Mouse (Mus musculus): ENCODE measurements at regions not wholly inside any gene's neighbourhood (a gene's known extent, or its start where the extent isn't known, plus 50 kb on each side); places are given as distances from the start of the nearest gene placed in this dataset.

DNA sequence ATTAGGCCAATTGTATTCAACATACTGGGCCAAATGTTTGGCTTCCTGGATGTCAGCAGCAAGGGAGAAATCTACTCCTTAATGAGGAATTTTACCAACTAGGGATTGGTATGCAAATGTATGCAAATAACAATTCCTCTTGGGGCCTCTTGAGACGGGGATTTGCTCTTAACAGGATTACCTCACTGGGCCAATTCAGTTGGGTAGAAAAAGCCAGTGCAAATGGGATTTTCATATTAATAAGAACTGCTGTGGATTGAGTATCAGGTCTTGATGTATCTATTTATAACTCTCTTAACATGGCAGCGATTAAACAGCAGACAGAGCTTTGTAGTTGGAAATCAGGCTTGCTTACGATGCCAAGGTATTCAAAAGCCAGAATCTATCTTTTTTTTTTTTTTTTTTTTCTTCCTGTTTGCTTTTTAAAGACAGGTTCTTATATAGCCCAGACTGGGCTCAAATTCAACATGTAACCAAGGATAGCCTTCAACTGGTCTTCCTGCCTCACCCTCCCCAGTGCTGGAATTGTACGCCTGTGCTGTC, 95.7 kb upstream of the Fam174b start:
- ATAC-seq (replicated peaks in 1 of 2; ENCODE audit: insufficient read depth in 1 of 2, low FRiP score in 2 of 2, low TSS enrichment in 1 of 2, low read depth in 1 of 2, poor library complexity in 2 of 2, severe bottlenecking in 2 of 2): no peak

DNA sequence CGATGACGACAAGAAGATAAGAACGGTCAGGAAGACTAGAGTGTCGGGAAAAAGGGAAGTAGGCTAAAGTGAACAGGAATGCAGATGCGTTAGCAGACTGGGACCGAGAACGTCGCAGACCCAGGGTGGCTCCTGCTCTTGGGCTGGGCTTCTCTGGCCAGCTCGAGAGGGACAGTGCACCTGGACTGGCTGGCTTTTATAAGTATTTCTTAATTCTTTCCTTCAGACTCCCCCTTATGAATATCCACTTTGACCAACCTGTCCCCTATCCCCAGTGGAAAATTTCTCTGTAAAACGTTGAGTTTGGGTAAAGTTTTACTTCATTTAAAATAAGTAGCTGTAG, 96.1 kb upstream of the Fam174b start:
- ATAC-seq (replicated peaks in 1 of 2; ENCODE audit: insufficient read depth in 1 of 2, low FRiP score in 2 of 2, low TSS enrichment in 1 of 2, low read depth in 1 of 2, poor library complexity in 2 of 2, severe bottlenecking in 2 of 2): no peak

DNA sequence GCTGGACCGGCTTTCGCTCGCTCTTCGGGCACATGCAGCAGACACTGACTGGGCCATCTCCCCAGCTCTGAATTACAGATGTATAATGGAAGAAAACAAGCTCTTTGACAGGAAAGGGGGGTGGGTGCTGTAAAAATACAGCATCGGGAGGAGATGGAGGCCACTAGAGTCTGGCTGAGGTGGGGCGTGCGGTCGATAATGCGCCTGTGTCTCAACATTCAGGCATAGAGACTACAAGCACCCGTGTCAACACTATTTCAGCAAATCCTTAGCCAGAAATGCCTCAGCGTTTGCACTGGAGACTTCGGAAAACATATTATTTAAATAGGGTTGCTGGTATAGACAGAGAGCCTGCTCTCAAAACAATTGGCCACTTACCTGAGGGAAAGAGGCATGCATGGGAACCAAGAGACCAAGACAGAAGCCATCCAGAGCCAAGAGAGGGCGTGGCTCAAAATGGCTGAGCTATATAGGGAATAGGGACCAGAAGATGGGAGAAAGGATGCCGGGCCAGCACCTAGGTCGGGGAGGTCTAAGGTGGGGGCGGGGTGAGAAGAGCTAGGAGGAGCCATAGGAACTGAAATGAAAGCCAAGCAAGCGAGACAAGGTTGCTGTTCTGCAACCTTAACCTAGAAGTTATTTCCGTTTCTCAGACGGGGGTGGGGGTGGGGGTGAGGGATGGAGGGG, 96.7 kb upstream of the Fam174b start:
- no peak for ATAC-seq (replicated peaks in 1 of 2; ENCODE audit: insufficient read depth in 1 of 2, low FRiP score in 2 of 2, low TSS enrichment in 1 of 2, low read depth in 1 of 2, poor library complexity in 2 of 2, severe bottlenecking in 2 of 2)

DNA sequence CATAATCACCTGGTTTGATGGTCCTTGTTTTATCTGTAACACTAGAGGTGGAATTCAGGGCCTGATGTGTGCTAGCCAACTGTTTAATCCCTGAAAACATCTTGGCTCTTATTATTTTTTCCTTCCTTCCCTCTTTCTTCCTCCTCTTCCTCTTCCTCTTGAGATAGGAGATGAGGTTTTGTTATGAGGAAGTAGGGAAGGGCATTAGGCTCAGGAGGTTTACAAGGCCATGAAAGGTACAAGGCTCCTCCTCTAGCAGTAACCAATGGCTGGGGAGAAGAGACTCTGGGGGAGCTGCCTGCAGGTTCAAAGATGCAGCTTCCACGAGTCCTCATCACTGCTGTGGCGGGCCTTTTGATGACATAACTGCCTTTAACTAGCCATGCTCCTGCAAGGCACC, 98.6 kb upstream of the Chd2 start:
- ATAC-seq (replicated peaks in 1 of 2; ENCODE audit: insufficient read depth in 1 of 2, low FRiP score in 2 of 2, low TSS enrichment in 1 of 2, low read depth in 1 of 2, poor library complexity in 2 of 2, severe bottlenecking in 2 of 2): no peak; a peak in 1 of 4 replicates

DNA sequence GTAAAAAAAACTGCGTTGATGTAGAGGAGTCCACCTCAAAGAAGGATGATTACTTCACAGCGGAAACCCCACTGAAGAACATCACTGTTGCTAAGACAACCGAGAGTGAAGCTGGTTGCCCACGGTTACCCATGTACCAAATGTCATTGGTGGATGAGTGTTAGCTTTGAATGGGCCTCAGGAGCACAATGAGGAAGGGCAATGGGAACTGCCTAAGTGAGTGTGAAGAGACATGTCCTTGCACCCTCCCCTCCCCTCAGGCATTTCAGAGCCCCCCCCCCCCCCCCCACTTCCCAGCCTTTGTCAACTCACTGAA, 96.1 kb upstream of the Chd2 start:
- ATAC-seq (replicated peaks in 1 of 2; ENCODE audit: insufficient read depth in 1 of 2, low FRiP score in 2 of 2, low TSS enrichment in 1 of 2, low read depth in 1 of 2, poor library complexity in 2 of 2, severe bottlenecking in 2 of 2): no peak

DNA sequence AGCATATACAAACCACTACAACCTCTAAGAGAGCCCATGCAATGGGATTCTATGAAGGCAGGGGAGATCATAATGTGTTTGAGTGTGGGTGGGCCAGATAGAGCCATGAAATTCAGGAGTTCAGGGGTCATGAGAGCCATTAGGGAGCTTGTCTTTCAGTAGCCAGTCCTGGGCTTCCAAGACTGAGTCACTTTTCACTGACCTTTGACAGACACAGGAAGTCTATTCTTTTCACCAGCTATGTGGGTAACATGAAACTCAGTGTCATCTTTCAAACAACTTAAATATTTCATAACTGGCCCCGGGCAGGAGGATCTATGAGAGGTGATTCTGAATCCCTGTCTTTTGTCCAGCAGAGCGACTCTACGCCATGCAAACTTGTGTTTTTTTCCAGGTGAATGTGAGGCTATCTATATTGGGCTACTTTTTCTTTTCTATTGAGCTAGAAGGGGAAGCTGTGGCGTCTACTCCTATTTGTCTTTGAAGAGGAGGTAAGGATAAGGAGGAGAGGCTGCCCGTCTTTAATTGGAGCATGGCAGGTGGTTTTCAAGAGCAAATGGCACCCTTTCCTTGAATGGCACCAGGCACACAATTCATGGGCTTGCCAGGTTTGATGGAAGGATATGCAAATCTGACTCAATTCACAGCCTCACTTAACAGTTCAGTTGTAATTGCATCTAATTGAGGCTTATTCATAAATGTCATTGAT, 95.6 kb upstream of the Chd2 start:
- no peak for ATAC-seq (replicated peaks in 1 of 2; ENCODE audit: insufficient read depth in 1 of 2, low FRiP score in 2 of 2, low TSS enrichment in 1 of 2, low read depth in 1 of 2, poor library complexity in 2 of 2, severe bottlenecking in 2 of 2)

DNA sequence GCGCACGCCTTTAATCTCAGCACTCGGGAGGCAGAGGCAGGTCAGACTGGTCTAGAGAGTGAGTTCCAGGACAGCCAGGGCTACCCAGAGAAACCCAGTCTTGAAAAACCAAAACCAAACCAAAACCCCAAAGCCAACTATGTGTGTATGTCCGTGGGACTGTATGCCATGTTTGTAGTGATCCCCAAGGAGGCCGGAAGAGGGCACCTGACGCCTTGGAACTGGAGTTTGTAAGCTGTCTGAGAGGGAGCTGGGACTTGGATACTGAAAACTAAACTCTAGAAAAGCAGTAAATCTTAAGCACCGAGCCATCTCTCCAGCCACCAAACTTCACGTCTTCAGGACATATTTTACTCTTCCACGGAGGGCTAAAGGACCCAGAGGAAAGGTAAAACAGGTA, 93.8 kb upstream of the Chd2 start:
- ATAC-seq (replicated peaks in 1 of 2; ENCODE audit: insufficient read depth in 1 of 2, low FRiP score in 2 of 2, low TSS enrichment in 1 of 2, low read depth in 1 of 2, poor library complexity in 2 of 2, severe bottlenecking in 2 of 2): no peak

DNA sequence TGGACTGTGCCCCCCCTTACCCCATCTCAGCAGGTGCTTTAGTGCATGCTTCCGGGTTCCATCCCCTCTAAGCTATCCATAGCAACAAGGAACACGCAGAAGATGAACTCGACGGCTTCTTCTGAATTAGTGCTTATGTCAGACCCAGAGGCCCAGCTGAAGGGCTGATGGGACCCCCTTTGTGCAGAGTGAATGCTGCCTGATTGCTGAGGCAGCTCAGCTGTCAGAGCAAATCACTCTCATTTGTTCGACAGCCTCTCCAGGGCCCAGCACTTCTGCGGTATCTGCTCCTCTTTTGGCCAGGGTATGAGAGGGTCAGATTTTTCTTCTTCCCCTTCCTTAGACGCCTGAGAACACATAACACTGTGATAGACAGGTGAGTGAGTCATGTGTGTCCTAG, 89.2 kb upstream of the Chd2 start:
- no peak for ATAC-seq (replicated peaks in 1 of 2; ENCODE audit: insufficient read depth in 1 of 2, low FRiP score in 2 of 2, low TSS enrichment in 1 of 2, low read depth in 1 of 2, poor library complexity in 2 of 2, severe bottlenecking in 2 of 2)

DNA sequence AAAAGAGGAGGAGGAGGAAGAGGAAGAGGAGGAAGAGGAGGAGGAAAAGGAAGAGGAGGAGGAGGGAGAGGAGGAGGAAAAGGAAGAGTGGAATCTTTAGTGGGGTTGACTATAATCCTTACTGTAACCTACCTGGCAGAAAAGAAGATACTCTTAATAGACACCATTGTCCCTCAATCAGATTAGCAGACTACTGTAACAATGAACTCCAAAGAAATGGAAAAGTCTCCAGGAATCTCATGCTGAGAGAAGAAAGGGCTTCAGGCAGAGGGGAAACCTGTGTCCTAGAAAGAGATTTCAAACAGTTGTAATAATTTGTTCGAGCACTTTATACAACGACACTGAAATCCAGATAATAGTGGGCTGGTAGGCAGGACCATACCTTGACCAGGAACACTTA, 87.6 kb upstream of the Chd2 start:
- ATAC-seq (replicated peaks in 1 of 2; ENCODE audit: insufficient read depth in 1 of 2, low FRiP score in 2 of 2, low TSS enrichment in 1 of 2, low read depth in 1 of 2, poor library complexity in 2 of 2, severe bottlenecking in 2 of 2): no peak

DNA sequence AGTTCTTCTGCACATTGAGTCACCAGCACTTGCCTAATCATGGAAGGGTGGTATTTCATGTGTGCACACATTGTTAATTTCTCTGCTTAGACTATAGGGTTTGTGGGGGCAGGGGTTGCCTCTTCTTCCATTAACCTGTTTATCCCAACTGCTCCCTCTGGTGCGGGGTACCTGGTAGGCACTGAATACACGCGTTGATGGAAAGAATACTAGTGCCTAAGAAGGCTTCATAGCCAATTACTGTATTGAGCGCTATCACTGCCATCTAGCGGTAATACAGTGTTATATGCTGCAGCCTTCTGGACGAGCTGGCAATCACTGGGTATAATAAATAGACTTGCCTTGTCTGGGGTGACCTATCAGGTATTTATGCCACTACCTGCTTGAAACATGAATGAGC, 86.4 kb upstream of the Chd2 start:
- peak; percentile 93 to 96 for ATAC-seq (replicated peaks in 1 of 2; ENCODE audit: insufficient read depth in 1 of 2, low FRiP score in 2 of 2, low TSS enrichment in 1 of 2, low read depth in 1 of 2, poor library complexity in 2 of 2, severe bottlenecking in 2 of 2)

DNA sequence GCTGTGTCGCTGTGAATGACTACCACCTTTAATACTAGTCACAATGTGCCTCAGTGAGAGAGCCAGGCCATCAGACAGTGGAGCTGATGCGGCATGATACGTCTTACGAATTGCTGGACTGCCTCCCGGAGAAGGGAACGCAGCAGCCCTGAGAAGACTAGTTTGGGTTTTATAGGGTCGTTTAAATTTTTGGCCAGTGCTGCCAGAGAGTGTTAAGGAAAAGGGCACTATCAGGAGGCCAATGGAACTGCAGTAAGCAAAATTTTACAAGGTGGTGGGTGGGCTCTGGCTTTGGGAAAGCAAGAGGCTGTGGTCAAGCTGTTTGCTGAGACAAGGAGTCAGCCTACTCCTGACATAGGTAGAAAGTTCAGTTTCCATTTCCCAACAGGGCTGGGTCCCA, 84.7 kb upstream of the Chd2 start:
- ATAC-seq (replicated peaks in 1 of 2; ENCODE audit: insufficient read depth in 1 of 2, low FRiP score in 2 of 2, low TSS enrichment in 1 of 2, low read depth in 1 of 2, poor library complexity in 2 of 2, severe bottlenecking in 2 of 2): no peak

DNA sequence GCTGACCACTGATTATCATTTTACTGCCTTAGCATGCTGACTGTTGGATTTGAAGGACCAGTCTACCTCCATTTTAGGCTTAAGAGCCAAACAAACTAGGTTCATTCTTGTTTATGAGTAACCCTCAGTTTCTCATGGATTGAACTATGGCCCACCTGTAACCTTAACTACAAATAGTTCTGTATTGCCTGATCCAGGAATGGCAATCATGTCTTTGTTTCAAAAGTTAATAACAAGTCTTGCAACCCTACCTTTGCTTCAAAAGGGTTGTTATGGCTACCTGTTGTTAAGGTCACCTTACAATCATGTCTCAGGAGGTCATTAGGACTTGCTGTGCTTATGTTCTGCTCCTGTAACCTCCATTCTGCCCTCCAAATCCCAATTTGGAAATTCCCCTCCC, 84.0 kb upstream of the Chd2 start:
- ATAC-seq (replicated peaks in 1 of 2; ENCODE audit: insufficient read depth in 1 of 2, low FRiP score in 2 of 2, low TSS enrichment in 1 of 2, low read depth in 1 of 2, poor library complexity in 2 of 2, severe bottlenecking in 2 of 2): no peak

DNA sequence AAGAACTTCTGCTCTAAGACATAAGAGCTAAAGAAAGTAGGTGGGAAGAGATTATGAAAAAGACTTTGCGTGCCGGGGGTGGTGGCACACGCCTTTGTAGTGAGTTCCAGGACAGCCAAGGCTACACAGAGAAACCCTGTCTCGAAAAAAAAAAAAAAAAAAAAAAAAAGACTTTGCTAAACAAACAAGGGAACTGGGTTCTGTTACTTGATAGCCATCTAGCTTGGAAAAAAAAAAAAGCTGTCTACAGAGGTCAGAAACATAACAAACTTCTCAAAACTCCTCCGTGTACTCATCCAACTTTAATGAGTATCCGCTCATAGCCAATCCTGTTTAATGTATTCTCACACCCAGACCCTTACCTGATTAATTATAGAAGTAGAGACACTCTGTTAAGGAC, 83.4 kb upstream of the Chd2 start:
- ATAC-seq (replicated peaks in 1 of 2; ENCODE audit: insufficient read depth in 1 of 2, low FRiP score in 2 of 2, low TSS enrichment in 1 of 2, low read depth in 1 of 2, poor library complexity in 2 of 2, severe bottlenecking in 2 of 2): no peak

DNA sequence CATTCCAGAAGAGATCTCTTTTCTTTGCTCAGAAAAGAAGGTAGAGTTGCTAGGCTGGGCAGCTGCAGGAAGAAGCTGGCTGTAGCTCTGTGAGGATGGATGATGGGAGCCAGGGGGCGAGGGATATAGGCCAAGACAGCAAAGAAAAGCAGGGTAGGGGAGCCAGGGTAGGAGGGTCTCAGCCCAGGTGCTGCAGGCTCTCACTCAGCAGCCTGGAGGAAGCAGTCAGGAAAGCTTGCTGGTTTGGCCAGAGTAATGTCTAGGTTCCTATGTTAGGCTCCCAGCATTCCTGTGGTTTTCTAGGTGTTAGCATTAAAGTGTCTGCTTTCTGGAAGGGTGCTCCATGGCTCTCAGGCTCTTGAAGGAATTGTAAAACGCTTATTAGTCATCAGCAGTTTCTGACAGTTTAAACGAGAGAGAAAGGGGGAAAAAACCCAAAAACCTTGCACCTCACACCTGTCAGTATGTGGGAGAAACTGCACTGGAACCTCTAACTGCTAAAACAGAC, 82.5 kb upstream of the Chd2 start:
- ATAC-seq (replicated peaks in 1 of 2; ENCODE audit: insufficient read depth in 1 of 2, low FRiP score in 2 of 2, low TSS enrichment in 1 of 2, low read depth in 1 of 2, poor library complexity in 2 of 2, severe bottlenecking in 2 of 2): no peak; a peak in 1 of 4 replicates

DNA sequence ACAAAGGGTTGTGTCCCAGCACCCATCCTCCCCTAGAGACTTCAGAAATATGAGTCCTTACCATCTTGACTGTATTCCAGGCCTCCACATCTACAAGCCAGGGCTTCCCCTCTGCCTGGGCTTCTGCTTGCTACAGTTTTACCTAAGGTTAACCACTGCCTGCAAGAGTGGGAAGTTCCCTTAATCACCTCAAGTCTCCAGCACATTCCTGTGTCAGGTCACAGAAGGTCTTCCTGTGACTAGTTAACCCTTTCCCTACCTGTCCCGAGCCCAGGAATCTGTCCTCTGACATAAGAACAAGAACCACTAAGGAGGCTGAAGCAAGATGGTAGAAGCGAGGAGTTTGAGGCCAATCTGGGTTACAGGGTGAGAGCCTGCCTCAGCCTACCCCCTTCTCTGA, 80.8 kb upstream of the Chd2 start:
- no peak for ATAC-seq (replicated peaks in 1 of 2; ENCODE audit: insufficient read depth in 1 of 2, low FRiP score in 2 of 2, low TSS enrichment in 1 of 2, low read depth in 1 of 2, poor library complexity in 2 of 2, severe bottlenecking in 2 of 2)

DNA sequence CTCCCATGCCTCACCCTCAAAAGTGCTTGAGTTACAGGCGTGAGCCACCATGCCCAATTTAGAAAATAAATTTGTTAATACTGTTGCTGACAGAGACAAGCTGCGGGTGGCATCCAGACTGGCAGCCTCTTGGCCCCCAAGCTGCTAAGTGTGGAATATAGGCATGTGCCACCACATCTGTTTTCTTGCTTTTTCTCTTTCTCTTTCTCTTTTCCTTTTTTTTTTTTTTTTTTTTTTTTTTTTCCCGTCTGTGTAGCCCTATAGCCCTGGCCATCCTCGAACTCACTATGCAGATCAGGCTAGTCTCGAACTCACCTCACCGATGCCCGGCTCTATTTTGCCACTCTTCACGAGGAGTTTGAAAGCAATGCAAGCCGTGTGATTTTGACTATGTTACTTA, 78.7 kb upstream of the Chd2 start:
- no peak for ATAC-seq (replicated peaks in 1 of 2; ENCODE audit: insufficient read depth in 1 of 2, low FRiP score in 2 of 2, low TSS enrichment in 1 of 2, low read depth in 1 of 2, poor library complexity in 2 of 2, severe bottlenecking in 2 of 2)

DNA sequence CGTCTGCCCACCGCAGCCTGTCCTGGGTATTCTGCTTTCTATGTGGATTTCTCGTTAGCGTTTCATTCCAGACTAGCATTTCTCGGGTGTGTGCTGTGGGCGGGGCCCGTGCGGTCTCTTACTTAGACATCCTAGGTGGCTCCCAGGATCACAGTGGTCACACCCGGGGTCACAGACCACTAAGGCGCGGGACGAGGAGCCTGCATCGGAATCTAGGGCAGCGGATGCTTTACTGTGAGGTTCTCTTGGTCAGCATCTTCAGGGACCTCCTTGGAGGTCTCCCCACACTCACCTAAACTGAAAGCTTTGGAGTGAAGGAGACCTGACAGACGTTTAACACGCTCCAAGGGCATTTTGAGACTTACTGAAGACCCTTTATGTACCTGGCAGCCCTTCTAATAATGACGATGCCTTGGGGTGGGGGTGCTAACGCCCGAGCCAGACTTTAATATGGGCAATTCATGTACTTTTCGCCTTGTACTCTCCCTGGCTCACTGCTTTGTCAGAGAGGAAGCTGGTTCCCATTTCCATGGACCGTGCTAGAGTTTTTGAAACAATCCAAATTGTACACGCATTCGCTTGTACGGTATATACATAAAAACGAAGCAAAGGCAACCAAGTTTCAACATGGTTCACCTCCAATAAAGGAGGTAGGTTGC, 77.3 kb upstream of the Chd2 start:
- ATAC-seq (replicated peaks in 1 of 2; ENCODE audit: insufficient read depth in 1 of 2, low FRiP score in 2 of 2, low TSS enrichment in 1 of 2, low read depth in 1 of 2, poor library complexity in 2 of 2, severe bottlenecking in 2 of 2): peak in 1 of 2 experiments; percentile 3; a peak in 1 of 4 replicates

DNA sequence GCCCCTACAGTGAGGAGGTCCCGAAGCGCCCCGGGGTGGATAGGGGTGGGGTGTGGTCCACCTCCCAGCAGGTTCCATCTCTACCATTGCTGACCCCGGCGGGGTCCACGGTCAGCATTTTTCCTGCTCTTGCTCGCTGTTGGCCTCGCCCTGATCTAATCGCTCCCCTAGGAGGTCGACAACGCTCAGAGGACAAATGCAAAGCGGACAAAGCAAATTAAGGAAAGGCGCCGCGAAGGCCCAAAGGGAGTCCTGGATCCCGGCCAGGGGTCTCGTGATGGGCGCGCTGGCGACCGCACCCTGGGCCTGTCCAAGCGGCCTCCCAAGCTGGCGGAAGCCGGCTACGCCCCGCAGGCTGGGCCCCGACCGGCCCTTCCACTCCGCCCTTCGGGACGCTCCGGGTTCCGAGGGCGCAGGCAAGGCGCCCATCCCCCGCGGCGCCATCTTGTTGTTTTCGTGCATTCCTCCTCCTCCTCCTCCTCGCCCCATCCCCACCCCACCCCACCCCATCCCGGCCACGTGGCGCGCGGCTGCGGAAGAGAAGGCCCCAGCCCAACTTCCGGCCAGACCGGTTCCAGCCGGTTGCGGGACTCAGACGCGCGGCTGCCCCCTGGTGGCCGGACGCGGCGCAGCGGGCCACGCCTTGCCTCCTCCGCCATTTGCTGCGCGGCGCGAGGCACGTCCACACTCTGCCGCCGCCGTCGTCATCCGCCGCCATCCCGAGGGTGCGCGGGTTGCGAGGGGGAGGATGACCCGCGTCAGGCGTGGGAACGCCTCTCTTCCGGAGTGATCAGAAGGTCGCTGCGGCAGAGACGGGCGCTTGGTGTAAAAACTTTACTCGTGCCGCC, 76.5 kb upstream of the Chd2 start:
- ATAC-seq (replicated peaks in 1 of 2; ENCODE audit: insufficient read depth in 1 of 2, low FRiP score in 2 of 2, low TSS enrichment in 1 of 2, low read depth in 1 of 2, poor library complexity in 2 of 2, severe bottlenecking in 2 of 2): peak; percentile 86 to 90
